Mouse (Mus musculus): ENCODE results near the gene Nutf2. TPM values are rescaled to one million over a fixed set of nuclear protein-coding genes. Genes with fewer than 3 reads are reported as not detected.
"Not testable (repeated sequence)": the region's sequence is repeated elsewhere in the genome, so short reads cannot be mapped to it uniquely, and the experiment has no call there.

Nutf2 gene
- polyA plus RNA-seq (2015; fragmentation: Nextera tagmentation; extraction: Ambion mirVana), result 154 and 173 TPM in 2 replicates

DNA sequence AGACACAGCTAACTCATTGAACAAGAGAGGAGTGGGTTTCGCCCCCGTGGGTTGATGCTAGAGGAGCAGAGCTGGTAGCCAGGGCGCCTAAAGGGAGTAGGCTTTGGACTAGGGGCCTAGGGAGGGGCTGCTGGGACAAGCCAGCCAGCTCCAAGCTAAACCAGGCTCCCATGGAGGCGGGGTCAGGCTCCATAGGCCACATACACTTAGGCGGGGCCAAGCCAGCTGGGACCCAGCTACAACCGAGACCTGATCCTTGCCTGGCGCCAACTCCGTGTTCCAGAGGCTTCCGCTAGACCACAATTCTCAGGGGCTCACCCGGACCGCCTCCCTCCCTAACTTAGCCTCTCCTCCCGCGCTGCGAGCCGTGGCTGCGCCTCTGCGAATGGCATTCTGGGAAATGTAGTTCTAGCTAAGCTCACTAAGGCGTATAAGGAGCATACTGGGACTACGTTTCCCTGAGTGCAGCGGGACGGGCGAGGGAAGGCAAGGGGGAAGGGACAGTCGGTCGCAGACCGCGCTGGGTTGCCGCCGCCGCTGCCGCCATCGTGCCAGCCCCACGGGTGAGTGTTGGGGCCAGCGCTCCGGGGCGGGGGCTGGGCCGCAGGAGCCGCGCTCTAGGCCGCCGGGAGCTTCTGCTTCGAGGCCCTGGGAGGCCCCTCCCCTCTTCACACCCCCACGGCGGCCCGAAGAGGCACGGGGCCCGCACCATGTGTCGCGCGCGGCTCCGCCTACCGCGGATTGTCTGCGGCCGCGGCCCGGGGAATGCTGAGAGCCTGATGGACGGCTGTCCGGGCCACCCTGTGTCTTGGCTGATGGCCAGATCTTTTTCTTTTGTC is at the start of gene Nutf2:
Gene Nutf2, plus strand, starts transcription at position 438 of the 839 bp plus-strand sequence.
- peak within 1 kb of the TSS; percentile 93 for H3K9ac ChIP-seq
- H3K27ac ChIP-seq, result peak within 1 kb of the TSS; percentile 95
- H3K27me3 ChIP-seq, result no peaks in the 10 kb centered on the region
- H3K4me1 ChIP-seq (replicated peaks), result peaks cover 54% of the 10 kb centered on the region
- peak within 1 kb of the TSS; percentile 75 for H3K4me2 ChIP-seq
- peak; percentile 98 for ATAC-seq (replicated peaks; ENCODE audit: insufficient number of reproducible peaks, insufficient read depth, low FRiP score, low read depth)
- peak within 1 kb of the TSS; percentile 95 for H3K4me3 ChIP-seq
- under 1% methylated on average over 50 of the region's 59 CpGs for WGBS
- H3K9me3 ChIP-seq (replicated peaks), result no peaks in the 10 kb centered on the region
- H3K36me3 ChIP-seq, result no peaks in the 10 kb centered on the region

DNA sequence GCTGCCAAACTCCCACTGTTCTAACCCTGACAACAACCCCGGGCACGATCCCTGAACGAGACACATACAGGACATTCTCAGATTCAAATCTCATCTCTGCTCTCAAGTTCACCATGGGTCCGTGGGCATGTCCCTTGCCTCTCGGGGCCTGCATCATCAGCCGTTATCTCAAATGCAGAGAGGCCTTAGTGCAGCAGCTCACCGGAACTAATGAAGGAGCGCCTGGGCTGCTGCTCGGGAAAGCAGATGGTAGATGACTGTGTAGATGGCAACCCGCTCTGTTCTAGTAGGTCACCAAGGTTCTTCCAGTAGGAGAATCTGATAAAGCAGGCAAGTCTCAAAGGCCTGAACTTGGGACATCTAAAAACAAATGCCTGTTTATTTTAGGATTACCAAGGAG is 49.3 kb upstream of the Nutf2 start:
- no peak overlapping the region for H3K4me2 ChIP-seq
- H3K27me3 ChIP-seq, result no peaks in the 10 kb centered on the region
- no peaks in the 10 kb centered on the region for H3K36me3 ChIP-seq
- peaks cover 24% of the 10 kb centered on the region for H3K4me1 ChIP-seq (replicated peaks)
- 71% methylated on average over 10 of the region's 10 CpGs for WGBS
- ATAC-seq (replicated peaks; ENCODE audit: insufficient number of reproducible peaks, insufficient read depth, low FRiP score, low read depth), result no peak
- peak overlapping the region; percentile 35; the same call in 1 of the 2 replicates for H3K27ac ChIP-seq
- no peaks in the 10 kb centered on the region for H3K9me3 ChIP-seq (replicated peaks)
- no peak overlapping the region for H3K4me3 ChIP-seq
- no peak overlapping the region for H3K9ac ChIP-seq

DNA sequence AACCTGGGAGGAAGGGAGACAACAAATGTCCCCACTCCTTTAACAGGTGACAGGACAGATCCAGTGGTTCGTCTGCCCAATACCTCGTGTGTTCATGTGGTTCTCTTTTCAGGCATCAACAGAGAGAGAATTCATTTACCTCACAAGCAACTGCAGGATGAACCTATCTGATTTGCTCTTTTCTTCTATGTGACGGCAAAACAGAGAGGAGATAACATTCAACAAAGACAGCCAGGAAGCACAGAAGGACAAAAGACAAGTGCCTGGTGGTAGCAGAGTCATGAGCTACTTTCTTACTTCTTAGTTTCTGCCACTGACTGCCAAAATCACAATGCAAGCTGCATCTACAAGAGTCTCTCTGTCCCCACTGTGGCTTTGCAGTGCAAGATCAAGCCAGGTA is 48.8 kb upstream of the Nutf2 start:
- Histone ChIP-seq H3K4me1 (replicated peaks) (peaks cover 24% of the 10 kb centered on the region), H3K9ac (no peak overlapping the region), H3K9me3 (replicated peaks) (no peaks in the 10 kb centered on the region), H3K27ac (no peak overlapping the region), H3K4me2 (no peak overlapping the region), H3K36me3 (no peaks in the 10 kb centered on the region), H3K4me3 (no peak overlapping the region), H3K27me3 (no peaks in the 10 kb centered on the region)
- ATAC-seq (replicated peaks; ENCODE audit: insufficient number of reproducible peaks, insufficient read depth, low FRiP score, low read depth), result no peak
- WGBS, result 64% methylated on average over 3 of the region's 3 CpGs

DNA sequence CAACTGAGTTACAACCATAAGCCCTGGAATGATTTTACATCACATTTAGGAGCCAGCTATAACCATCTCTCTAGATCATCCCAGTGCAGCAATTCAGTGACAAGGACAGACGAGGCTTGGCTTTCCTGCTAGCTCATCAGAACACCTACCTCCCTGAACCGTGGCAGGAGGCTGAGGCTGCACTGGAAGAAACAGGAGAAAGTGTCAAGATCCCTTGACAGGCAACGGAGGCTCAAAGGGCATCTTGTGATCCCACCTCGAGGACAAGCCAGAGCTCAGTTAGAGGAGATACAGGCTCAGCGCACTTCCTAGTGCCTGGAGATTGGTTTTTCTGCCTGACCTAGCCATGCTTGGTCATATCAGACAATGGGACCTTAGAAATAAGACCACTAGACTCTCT is 47.9 kb upstream of the Nutf2 start:
- Histone ChIP-seq H3K4me3 (no peak overlapping the region), H3K9me3 (replicated peaks) (no peaks in the 10 kb centered on the region), H3K4me2 (no peak overlapping the region), H3K9ac (no peak overlapping the region), H3K4me1 (replicated peaks) (peaks cover 24% of the 10 kb centered on the region), H3K36me3 (no peaks in the 10 kb centered on the region), H3K27ac (no peak overlapping the region), H3K27me3 (no peaks in the 10 kb centered on the region)
- ATAC-seq (replicated peaks; ENCODE audit: insufficient number of reproducible peaks, insufficient read depth, low FRiP score, low read depth), result no peak
- 74% methylated on average over 5 of the region's 5 CpGs for WGBS

DNA sequence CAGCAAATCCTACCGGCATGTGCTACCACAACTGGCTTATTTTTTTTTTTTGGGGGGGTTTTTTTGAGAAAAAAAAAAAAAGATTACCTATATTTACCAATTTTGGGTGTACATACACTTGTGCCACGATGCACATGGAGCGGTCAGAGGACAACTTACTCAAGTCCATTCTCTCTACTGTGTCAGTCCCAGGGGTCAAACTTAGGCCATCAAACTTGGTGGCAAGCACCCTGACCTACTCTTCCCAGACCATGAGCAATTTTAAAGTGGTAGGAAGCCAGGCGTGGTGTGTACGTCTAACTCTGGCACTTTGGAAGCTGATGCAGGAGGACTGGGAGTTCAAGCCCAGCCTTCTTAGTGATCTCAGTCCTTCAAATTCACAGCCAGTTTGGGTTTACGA is 47.1 kb upstream of the Nutf2 start:
- Histone ChIP-seq H3K4me1 (replicated peaks) (peaks cover 18% of the 10 kb centered on the region), H3K4me2 (no peak overlapping the region), H3K27ac (no peak overlapping the region), H3K27me3 (no peaks in the 10 kb centered on the region), H3K36me3 (no peaks in the 10 kb centered on the region), H3K4me3 (no peak overlapping the region), H3K9me3 (replicated peaks) (no peaks in the 10 kb centered on the region), H3K9ac (no peak overlapping the region)
- WGBS, result 94% methylated on average over 6 of the region's 6 CpGs
- ATAC-seq (replicated peaks; ENCODE audit: insufficient number of reproducible peaks, insufficient read depth, low FRiP score, low read depth), result no peak

DNA sequence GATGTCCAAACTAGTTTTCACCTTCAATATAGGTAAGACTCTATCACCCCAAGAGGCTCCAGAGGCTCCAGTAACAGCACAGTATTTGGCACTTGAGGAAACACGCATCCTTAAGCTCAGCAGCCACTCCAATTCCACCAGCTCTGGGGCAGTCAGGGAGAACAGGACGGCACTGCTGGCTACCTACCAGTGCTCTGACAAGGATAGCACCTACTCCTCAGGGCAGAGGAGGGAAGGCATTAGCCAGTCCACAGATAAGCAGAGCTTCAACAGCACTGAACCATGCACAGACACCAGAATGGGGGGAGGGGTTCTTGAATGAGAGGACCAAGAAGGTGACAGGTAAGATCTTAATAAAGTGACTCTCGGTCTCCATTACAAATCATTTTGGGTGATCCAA is 40.7 kb upstream of the Nutf2 start:
- no peak overlapping the region for H3K27ac ChIP-seq
- WGBS, result 80% methylated on average over 3 of the region's 3 CpGs
- no peak overlapping the region for H3K4me3 ChIP-seq
- peaks cover 33% of the 10 kb centered on the region for H3K36me3 ChIP-seq
- H3K9me3 ChIP-seq (replicated peaks), result no peaks in the 10 kb centered on the region
- ATAC-seq (replicated peaks; ENCODE audit: insufficient number of reproducible peaks, insufficient read depth, low FRiP score, low read depth), result no peak
- H3K4me2 ChIP-seq, result no peak overlapping the region
- no peak overlapping the region for H3K9ac ChIP-seq
- peaks cover 11% of the 10 kb centered on the region for H3K4me1 ChIP-seq (replicated peaks)
- H3K27me3 ChIP-seq, result no peaks in the 10 kb centered on the region

DNA sequence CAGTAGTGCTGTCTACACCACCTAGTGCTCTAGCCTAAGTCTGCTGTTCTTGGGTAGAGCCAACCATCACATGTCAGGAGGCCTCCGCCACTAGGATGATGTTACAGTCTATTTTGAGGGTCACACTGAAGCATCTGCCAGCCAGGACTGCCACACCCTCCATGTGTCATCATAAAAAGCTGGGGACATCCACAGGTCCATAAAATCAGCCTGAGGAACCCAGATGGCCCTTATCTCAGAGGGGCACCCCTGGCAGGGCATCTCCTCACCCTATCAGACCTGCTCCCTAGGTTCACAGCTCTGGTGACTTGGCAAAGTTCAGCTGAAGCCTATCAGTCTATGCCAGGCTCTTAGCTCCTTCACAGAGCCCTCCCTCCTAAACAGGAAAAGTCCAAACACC is 39.5 kb upstream of the Nutf2 start:
- Histone ChIP-seq H3K36me3 (peaks cover 36% of the 10 kb centered on the region), H3K27me3 (no peaks in the 10 kb centered on the region), H3K4me2 (no peak overlapping the region), H3K4me3 (no peak overlapping the region), H3K9ac (no peak overlapping the region), H3K4me1 (replicated peaks) (peaks cover 20% of the 10 kb centered on the region), H3K27ac (no peak overlapping the region), H3K9me3 (replicated peaks) (no peaks in the 10 kb centered on the region)
- WGBS, result 79% methylated on average over 1 of the region's 1 CpGs
- no peak for ATAC-seq (replicated peaks; ENCODE audit: insufficient number of reproducible peaks, insufficient read depth, low FRiP score, low read depth)

DNA sequence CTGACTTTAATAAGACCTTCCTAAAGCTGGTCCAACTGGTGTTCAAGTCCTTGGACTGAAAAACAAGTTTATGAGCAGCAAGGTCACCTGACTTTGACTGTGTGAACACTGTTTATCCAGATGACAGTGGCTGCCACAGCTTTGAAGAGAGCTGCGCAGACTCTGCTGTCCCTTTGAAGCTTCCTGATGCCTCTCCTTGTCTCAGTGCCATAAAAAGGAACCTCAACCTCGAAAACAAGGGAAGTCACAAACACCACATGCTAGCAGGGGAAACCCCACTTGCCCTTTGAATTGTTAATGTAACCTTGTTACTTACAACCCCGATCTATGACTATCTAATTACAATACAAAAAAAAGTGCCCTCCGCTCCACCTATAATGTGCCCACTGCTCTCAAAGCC is 34.9 kb upstream of the Nutf2 start:
- Histone ChIP-seq H3K27me3 (no peaks in the 10 kb centered on the region), H3K36me3 (peaks cover 27% of the 10 kb centered on the region), H3K4me1 (replicated peaks) (peaks cover 28% of the 10 kb centered on the region), H3K4me3 (peak overlapping the region; percentile 87), H3K9me3 (replicated peaks) (no peaks in the 10 kb centered on the region), H3K9ac (peak overlapping the region; percentile 84; the same call in 1 of the 2 replicates), H3K27ac (no peak overlapping the region), H3K4me2 (peak overlapping the region; percentile 84)
- no peak for ATAC-seq (replicated peaks; ENCODE audit: insufficient number of reproducible peaks, insufficient read depth, low FRiP score, low read depth)
- WGBS, result 84% methylated on average over 4 of the region's 4 CpGs

DNA sequence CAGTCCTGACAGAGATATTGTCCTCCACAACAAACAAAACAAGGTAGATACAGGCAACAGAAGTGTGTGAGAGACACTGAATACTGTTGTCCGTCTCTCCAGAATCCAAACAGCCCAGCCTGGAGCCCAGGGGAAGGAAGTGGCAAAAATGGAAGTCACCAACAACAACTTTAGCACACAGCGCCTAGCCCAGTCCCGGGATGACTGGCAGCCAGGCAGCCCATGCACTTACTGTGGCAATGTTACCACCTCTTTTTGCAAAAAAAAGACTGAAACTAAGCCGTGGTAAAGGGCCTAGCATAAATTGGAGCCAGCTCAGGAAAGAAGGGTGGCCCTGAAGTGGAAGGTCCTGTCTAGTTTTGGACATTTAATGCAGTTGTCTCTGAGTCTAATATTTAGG is 34.0 kb upstream of the Nutf2 start:
- 5% methylated on average over 4 of the region's 4 CpGs for WGBS
- peak overlapping the region; percentile 84 for H3K9ac ChIP-seq

DNA sequence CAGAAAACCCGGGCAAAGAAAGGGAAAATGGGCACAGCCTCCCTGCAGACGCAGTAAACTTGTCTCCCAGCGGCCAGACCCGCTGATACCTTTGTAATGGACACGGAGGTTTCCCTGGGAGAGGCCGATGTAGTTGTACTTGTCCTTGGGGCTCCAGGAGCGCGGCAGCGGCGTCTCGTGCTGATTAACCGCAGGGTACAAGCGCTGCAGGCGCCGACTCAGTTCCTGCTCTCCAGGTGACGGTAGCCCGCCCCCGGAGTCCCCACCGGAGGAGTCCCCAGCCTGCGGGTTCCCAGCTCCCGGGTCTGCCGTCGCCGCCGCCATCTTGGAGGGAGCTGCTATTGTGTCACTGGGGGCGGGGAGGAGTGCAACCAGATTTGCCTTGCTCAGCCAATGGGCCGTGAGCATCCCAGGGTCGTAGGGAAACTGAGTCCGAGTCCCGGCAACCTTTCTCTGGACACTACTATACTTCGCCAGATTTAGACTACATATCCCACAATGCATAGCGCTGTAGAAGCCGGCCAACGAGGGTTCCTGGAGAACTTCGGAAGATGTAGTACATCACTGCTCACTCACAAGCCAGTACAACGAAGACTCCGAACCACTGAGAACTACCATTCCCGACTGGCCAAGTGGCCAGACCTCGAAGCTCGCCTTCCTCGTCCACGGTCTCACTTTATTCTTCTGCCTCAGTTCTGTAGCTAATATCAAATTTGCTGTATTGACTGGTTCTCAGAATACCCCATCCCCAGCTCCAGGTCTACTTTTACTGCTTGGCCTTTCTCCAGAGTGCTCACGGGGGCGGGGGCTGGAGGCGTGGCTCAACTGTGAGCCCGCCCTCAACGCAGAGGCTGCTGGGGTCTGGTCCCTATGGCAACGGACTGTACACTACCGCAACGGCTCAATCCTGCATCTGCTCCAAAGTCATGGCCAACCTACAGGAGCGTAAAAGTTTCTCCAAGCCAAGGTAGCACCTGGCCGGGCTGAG is 33.2 kb upstream of the Nutf2 start, which contains the start of the genes Ranbp10 and Tsnaxip1:
Gene Ranbp10, minus strand, starts transcription at position 490 of the 988 bp plus-strand sequence.
Gene Tsnaxip1, plus strand, starts transcription at position 871 of the 988 bp plus-strand sequence.
- peak within 1 kb of the TSS; percentile 87 for H3K4me3 ChIP-seq
- H3K9ac ChIP-seq, result peak within 1 kb of the TSS; percentile 84
- peak within 1 kb of the TSS; percentile 75 for H3K27ac ChIP-seq
- peak; percentile 98 for ATAC-seq (replicated peaks; ENCODE audit: insufficient number of reproducible peaks, insufficient read depth, low FRiP score, low read depth)
- no peaks in the 10 kb centered on the region for H3K9me3 ChIP-seq (replicated peaks)
- H3K27me3 ChIP-seq, result no peaks in the 10 kb centered on the region
- WGBS, result under 1% methylated on average over 52 of the region's 52 CpGs
- H3K4me1 ChIP-seq (replicated peaks), result peaks cover 19% of the 10 kb centered on the region
- peaks cover 16% of the 10 kb centered on the region for H3K36me3 ChIP-seq
- peak within 1 kb of the TSS; percentile 84 for H3K4me2 ChIP-seq

More for the DNA sequence above, 34.0 kb upstream of the Nutf2 start:
- Histone ChIP-seq H3K27me3 (no peaks in the 10 kb centered on the region), H3K27ac (peak overlapping the region; percentile 75), H3K9me3 (replicated peaks) (no peaks in the 10 kb centered on the region), H3K4me1 (replicated peaks) (peaks cover 19% of the 10 kb centered on the region), H3K4me3 (peak overlapping the region; percentile 87), H3K4me2 (peak overlapping the region; percentile 84), H3K36me3 (peaks cover 23% of the 10 kb centered on the region)
- ATAC-seq (replicated peaks; ENCODE audit: insufficient number of reproducible peaks, insufficient read depth, low FRiP score, low read depth), result no peak

DNA sequence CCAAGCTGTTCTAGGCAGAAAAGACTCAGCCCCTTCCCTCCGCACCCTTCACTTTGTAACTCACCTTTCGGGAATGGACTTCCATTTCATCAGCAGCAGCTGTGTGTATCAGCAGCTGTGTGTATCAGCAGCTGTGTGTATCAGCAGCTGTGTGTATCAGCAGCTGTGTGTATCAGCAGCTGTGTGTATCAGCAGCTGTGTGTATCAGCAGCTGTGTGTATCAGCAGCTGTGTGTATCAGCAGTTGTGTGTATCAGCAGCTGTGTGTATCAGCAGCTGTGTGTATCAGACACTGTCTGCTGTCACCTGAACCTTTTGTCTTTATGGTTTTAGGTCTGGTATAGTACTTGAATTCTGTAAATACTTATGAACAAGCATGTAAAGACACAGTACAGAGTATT is 26.6 kb upstream of the Nutf2 start:
- 77% methylated on average over 2 of the region's 2 CpGs for WGBS

More for the DNA sequence above, 26.6 kb upstream of the Nutf2 start:
- not testable (repeated sequence) for H3K9me3 ChIP-seq (replicated peaks); H3K4me2 ChIP-seq; H3K27ac ChIP-seq; ATAC-seq (replicated peaks; ENCODE audit: insufficient number of reproducible peaks, insufficient read depth, low FRiP score, low read depth); H3K27me3 ChIP-seq; H3K4me3 ChIP-seq; H3K9ac ChIP-seq; H3K36me3 ChIP-seq; H3K4me1 ChIP-seq (replicated peaks)
